Mouse (Mus musculus): ENCODE results near the gene Aldh1a7.
A peak's percentile ranks its signal among the peaks of the same experiment; 100 is the strongest.

Gene Aldh1a7

DNA sequence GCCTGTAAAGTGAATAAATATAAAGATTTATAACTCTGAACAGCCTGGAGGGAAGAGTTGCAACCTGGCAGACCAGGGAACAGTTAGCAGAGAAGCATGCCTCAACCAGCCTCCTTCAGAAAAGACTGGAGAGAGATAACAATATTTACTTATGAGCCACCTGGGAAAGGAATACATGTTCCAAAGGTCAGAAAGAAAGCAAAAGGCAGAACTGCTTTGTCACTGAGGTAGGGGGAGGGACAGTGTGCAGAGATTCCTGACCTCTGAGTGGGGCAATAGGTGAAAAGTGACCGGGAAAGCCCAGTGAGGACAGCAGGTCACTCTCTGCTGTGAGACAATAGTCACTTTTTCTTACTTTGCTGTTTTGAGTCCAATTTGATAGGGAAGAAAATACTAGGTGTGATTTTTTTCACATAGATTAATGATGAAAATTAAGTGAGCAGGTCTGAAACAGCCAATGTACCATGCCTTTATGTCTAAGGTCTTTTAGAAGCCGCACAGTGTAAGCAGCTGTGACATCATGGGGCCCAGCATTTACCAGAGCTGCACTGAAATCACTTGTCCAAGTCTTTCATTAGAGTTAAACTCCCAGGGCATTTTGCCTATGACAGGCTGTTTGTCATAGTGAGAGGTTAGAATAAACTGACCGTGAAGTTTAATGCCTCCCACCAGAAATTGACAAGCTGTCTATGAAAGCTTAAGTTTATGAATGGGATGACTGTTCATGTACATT, 73.1 kb downstream of the Aldh1a7 start:
- peak; percentile 97 for TF ChIP-seq GATA4 (IDR thresholded peaks at IDR 0.05; ENCODE audit: insufficient replicate concordance, low read length)

- no peak for TF ChIP-seq GATA4 (IDR thresholded peaks at IDR 0.05; ENCODE audit: insufficient replicate concordance, low read length)
These were observed 74.2 kb downstream of the Aldh1a7 start for GRCm38 (mm10) chr19:20653082-20653676.

- TF ChIP-seq GATA4 (IDR thresholded peaks at IDR 0.05; ENCODE audit: insufficient replicate concordance, low read length): no peak
These were observed 77.4 kb downstream of the Aldh1a7 start for GRCm38 (mm10) chr19:20650008-20650407.

- TF ChIP-seq GATA4 (IDR thresholded peaks at IDR 0.05; ENCODE audit: insufficient replicate concordance, low read length): no peak
These were observed 83.0 kb downstream of the Aldh1a7 start for GRCm38 (mm10) chr19:20644346-20644745.

Data from liver, adult (tissue).